Mouse (Mus musculus) induced T-regulatory cell, adult 2 months (primary cell): ENCODE measurements around the gene Ypel2.
A peak's percentile ranks its signal among the peaks of the same experiment; 100 is the strongest.

Source experiments
- DNase-seq: peaks from one replicate; pipeline ENCODE4 v3.0.0-alpha.2; 2012; ENCODE audit warnings: low read depth

Ypel2 gene

DNA sequence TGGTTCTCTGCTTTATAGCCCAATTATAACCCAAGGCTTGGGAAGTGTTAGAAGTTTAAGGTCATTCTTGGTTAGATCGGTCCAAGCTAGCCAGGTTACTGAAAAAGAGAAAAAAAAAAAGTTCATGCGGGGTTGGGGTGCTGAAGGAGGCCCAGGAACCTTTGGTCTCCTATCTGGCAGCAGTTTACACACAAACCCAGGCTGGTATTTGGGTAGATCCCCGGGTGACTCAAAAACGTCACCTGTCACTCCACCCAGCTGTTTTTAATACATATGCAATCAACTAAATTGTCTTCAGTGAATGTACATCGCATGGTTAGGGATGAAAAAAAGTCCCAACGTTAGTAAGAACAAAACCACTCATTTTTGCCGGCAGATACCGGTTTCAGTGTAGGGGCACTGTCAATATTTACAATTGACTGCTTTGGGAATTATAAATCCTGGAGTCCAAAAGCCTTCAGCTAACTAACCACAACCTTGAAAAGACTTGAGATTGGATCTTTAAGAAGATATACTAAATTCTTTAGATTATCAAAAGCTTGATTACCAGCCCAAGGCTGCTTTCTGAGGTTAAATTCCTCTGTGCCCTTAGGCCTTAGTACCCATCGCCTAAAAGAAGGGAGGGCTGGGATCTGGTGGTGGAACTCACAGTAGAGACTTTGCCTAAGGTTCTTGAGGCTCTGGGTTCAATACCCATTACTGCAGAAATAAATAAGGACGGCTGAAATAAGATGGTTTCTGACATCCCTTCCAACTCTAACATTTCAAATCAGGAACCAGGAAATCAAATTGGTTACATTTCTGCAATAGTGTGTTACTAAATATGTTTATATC is 1.5 kb upstream of the Ypel2 start:
- peak; percentile 75 for DNase-seq

- DNase-seq = no peak
Measured at GRCm38 (mm10) chr11:86994330-86994729, 823 bp upstream of the Ypel2 start.

DNA sequence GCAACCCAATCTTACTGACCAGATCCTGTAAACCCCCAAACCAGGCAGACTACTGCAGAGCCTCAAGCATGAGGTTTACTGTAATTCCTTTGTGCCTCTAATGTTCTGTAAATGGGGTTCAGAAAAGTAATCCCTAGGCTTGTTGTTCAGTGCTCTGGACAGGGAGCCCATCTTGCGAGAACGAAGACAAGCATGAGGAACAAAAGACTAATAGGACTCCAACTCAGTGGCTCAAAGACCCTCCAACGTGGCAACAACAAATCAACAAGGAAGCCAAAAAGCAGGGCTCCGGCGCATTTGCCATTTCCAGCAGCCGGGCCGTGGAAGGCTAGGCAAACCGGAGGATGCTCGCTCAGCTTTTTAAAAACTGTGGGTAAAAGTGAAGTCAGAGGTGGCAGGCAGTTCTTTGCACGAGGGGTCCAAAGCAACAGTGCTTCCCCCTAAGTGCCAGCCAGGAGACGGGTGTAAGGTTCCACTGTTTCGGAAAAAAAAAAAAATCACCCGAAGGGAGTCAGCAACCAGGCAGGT is 982 bp downstream of the Ypel2 start:
- no peak for DNase-seq

DNA sequence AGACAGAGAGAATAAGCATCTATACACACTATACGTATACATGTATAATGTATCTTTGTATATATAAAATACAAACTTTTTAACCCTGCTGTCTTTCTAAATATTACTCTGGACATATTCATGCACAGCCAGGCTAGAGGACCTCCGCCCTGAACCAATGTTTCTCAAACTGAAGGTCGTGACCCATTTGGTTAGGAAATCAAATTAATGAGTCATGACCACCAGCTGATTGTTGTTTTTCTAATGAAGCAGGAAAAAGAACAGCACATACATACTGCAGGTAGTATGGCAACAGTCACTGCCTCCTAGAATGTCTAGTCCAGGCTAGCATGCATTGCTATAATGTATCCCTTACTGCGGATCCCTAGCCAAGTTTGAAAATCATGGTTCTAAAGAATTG is 2.3 kb downstream of the Ypel2 start:
- DNase-seq = no peak

- DNase-seq = no peak
Measured at GRCm38 (mm10) chr11:86990309-86990708, 3.2 kb downstream of the Ypel2 start.

DNA sequence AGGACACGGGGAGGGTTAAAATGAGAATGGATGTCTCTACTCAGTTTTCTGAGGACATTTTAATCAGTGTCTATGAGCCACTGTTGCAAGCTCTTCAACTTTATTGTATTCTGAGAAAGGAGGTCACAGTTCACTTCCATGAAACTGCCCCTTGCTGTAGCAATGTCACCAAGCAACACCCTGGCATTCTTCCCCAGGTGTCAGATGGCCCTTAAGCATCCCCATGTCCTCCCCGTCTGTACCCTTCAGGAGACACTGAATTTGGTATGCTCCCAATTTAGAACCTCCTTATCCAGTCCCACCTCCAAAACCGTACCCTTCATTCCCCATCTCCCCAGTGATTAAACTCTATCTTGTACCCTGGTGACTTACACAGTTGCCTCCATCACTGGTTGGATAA is 8.5 kb downstream of the Ypel2 start:
- DNase-seq = no peak

- DNase-seq = no peak
Measured at GRCm38 (mm10) chr11:86983056-86983455, 10.5 kb downstream of the Ypel2 start.

DNA sequence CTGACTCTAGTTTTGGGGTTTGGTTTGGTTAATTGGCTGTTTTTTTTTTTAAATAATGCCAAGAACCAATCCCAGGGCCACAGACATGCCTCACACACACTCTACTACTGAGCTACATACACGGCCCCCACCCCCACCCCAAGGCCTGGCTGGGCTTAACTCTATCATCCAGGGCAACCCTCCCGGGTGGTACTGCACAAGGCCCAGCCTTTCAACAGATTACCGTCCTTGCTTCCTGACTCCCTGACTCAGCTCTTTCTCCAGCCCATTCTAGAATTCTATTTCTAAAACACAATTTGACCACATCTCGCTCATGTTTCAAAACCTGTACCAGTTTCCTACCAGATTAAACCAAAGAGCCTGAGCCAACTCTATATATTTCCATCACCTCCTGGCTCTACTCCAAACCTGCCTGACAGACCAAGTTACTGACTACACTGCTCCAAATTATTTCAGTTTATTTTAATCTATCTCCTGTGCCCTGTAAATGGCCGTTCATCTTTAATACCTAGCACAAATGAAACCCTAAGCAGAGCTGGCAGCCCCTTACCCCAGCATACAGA is 12.2 kb downstream of the Ypel2 start:
- no peak for DNase-seq

DNA sequence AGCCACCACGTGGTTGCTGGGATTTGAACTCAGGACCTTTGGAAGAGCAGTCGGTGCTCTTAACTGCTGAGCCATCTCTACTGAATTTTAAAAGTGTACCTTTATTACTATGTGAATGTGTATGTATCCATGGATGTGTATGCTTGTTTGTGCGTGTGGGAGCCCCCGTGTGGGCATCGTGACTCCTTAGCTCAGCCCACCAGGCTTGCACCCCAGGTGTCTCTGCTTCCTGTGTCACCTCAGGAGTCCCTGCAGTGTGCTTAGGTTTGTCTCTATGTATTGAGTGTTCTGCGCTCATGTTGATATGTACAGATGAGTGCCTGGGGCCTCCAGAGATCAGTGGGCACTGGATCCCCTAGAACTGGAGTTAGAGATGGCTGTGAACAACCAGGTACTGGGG is 13.0 kb downstream of the Ypel2 start:
- DNase-seq = no peak

- DNase-seq = no peak
Measured at GRCm38 (mm10) chr11:86979799-86980198, 13.7 kb downstream of the Ypel2 start.

DNA sequence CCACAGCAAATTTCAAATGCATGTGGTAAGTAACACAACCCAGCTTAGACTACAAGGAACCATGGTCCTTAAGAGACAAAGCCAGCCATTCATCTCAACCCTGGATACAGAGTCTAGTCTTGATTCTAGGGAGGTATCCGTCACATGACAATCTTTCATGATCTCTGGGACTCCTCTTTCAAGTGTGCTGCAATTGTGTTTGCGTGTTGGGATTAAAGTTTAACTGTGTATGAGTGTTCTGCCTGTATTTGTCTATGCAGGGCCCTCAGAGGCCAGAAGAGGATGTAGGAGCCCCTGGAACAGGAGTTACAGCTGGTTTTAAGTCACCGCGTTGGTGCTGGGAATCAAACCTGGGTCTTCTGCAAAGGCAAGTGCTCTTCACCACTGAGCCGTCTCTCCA is 16.3 kb downstream of the Ypel2 start:
- no peak for DNase-seq

- DNase-seq = no peak
Measured at GRCm38 (mm10) chr11:86974401-86974800, 19.1 kb downstream of the Ypel2 start.

DNA sequence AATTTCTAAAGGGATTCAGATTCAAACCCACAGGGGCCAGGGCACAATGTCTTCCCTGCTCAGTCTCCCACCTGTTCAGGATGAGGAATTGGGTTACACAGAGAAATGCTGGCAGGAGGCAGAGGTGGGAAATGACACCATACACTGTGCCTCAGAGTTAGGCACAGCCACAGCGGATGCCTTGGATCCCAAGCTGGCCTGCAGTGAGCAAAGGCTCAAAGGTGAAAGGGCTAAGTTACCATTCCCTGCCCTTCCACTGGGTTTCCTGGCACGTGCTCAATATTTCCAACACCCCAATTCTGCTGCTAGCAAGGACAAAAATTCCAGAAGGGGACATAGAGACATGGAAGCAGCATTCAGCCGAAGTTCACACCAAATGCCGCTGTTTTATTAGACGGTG is 20.3 kb downstream of the Ypel2 start:
- DNase-seq = no peak

- no peak for DNase-seq
Measured at GRCm38 (mm10) chr11:86971057-86971753, 22.3 kb downstream of the Ypel2 start.

- no peak for DNase-seq
Measured at GRCm38 (mm10) chr11:86969041-86969821, 24.3 kb downstream of the Ypel2 start.

DNA sequence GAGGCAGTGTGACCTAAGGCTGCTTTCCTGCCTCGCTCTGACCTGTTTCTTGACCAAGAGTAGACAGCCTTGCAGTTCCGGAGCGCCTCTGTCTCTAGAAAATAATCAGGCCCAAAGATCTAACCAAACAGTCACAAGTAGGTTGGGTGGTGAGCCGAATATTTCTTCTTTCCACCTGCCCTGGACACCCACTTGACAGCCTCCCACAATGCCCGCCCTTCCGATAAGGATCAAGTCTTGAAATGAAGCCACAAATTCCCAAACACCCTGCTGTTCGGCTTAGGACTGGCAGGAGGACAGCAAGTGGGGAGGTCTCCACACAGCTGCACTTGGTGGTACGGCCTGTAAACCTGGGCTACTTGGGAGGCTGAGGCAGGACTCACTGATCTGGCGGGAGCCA is 26.0 kb downstream of the Ypel2 start:
- peak; percentile 36 for DNase-seq

DNA sequence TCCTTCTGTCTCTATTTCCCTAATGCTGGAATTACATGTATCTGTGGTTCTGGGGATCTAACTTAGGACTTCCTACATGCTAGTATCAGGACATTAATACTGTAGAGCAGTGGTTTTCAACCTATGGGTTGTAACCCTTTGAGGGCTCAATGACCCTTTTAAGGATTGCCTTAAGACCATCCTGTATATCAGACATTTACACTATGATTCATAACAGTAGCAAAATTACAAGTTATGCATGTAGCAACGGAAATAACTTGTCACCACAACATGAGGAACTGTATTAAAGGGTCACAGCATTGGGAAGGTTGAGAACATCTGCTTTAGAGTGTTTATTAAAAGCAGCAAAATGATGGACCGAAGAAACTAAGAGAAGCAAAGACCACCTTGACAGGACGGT is 26.8 kb downstream of the Ypel2 start:
- DNase-seq = peak; percentile 51

GRCm38 (mm10) chr11:86965079-86965478 is 28.4 kb downstream of the Ypel2 start:
- DNase-seq = no peak

- no peak for DNase-seq
Measured at GRCm38 (mm10) chr11:86963698-86964097, 29.8 kb downstream of the Ypel2 start.

DNA sequence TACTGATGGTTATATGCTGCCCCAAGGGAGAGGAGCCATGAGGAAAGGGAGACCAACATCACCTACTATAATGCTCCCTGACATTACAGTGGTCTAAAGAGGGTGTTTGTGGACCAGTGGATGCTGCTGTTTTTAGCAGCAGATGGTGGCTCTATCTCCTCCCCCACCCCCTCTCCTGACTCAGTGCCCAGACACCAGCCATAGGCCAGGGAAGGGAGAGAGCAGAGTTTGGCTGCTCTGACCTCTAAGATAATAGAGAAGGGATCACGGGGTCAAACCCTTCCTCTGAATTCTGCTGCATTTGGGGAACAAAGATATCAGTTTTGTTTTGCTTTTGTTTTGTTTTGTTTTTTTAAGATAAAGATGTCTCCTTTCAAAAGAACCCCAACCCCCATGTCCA is 30.5 kb downstream of the Ypel2 start:
- no peak for DNase-seq

DNA sequence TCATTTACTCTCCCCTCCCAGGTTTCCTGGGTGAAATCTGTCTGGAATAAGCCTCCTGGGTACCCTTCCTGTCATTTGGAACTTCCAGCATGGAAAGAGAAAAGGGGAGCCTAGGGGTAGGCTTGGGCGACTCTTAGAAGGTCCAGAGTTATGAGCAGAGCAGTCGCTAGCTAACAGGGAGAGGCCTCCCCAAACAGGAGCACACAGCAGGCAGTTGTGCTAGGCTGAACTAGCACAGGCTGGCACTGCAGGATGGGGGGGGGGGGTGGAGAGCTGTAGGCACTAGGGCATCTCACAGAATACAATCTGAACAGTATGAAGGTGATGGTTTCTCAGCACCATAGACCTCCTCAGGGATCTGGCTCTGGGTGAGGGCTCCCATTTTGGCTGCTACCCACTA is 31.1 kb downstream of the Ypel2 start:
- no peak for DNase-seq
